Mouse (Mus musculus) heart, adult 2 months (tissue): ENCODE measurements around the gene Cpxm1. TPM values are rescaled to one million over a fixed set of nuclear protein-coding genes. Genes with fewer than 3 reads are reported as not detected.

Experiments used
- DNase-seq, 2 experiments: peaks; one replicate each; pipeline ENCODE4 v3.0.0; 2021
- H3K27ac ChIP-seq: fragments of 200-600 bp; 2 replicates; pipeline ENCODE4 v1.8.1; 2022
- H3K27me3 ChIP-seq: fragments of 200-500 bp; 2 replicates; pipeline ENCODE4 v1.6.1; 2012; ENCODE audit warnings: mild to moderate bottlenecking, low read length, inconsistent platforms, mixed read lengths; ENCODE audit not compliant: control insufficient read depth, insufficient read depth
- H3K36me3 ChIP-seq: fragments of 200-500 bp; 2 replicates; pipeline ENCODE4 v1.6.1; 2012; ENCODE audit warnings: low read length, inconsistent platforms; ENCODE audit not compliant: control insufficient read depth, insufficient read depth
- H3K4me1 ChIP-seq: fragments of 200-500 bp; 2 replicates; pipeline ENCODE4 v1.6.1; 2011; ENCODE audit warnings: low read length; ENCODE audit not compliant: control insufficient read depth, insufficient read depth
- H3K4me3 ChIP-seq: fragments of 200-600 bp; 2 replicates; pipeline ENCODE4 v1.8.1; 2022
- H3K79me2 ChIP-seq: fragments of 200-500 bp; replicated peaks from 2 replicates; pipeline ENCODE4 v1.6.1; 2012; ENCODE audit warnings: mild to moderate bottlenecking, inconsistent platforms, low read length, moderate library complexity, mixed read lengths; ENCODE audit not compliant: control insufficient read depth, insufficient read depth
- H3K9ac ChIP-seq: fragments of 200-500 bp; 2 replicates; pipeline ENCODE4 v1.6.1; 2012; ENCODE audit warnings: low read depth, mild to moderate bottlenecking, control low read depth, inconsistent platforms, low read length, mixed read lengths
- CTCF ChIP-seq: fragments of 200-600 bp; IDR thresholded peaks from 2 replicates; pipeline ENCODE4 v1.8.1; 2022; ENCODE audit warnings: antibody characterized with exemption, mild to moderate bottlenecking, moderate library complexity
- EP300 ChIP-seq: fragments of 200-500 bp; IDR thresholded peaks from 2 replicates; pipeline ENCODE4 v1.6.1; 2011; ENCODE audit warnings: low read depth, low read length, control low read depth; ENCODE audit not compliant: insufficient read depth
- POLR2A ChIP-seq: fragments of 200-500 bp; IDR thresholded peaks from 2 replicates; pipeline ENCODE4 v1.6.1; 2011; ENCODE audit warnings: mild to moderate bottlenecking, low read depth, low read length, control low read depth; ENCODE audit not compliant: insufficient read depth
- WGBS: fragments of 180-500 bp; shearing (Covaris S2); methylation state at CpG from one replicate; pipeline ENCODE4 v1.1.7; 2018; 5-methylcytosine and 5-hydroxymethylcytosine counted together
- intact Hi-C: fragments of 180-260 bp; cut with DNase I; formaldehyde crosslinking; loops from one replicate; pipeline ENCODE4 v1.15.1; 2025
- polyA plus RNA-seq: library from polyadenylated mRNA; depleted of rRNA; stranded (reverse); fragments of >200 nt; gene quantifications from 2 replicates; pipeline ENCODE4 v1.2.3, GENCODE M21; 2012
- total RNA-seq, 2 experiments: library from RNA; stranded (reverse); gene quantifications; 2 replicates each; pipeline ENCODE4 v1.2.3; 2021

Gene Cpxm1
- total and polyA plus RNA-seq, 3 experiments, result 1.9 to 8.2 (median 3.3) TPM

DNA sequence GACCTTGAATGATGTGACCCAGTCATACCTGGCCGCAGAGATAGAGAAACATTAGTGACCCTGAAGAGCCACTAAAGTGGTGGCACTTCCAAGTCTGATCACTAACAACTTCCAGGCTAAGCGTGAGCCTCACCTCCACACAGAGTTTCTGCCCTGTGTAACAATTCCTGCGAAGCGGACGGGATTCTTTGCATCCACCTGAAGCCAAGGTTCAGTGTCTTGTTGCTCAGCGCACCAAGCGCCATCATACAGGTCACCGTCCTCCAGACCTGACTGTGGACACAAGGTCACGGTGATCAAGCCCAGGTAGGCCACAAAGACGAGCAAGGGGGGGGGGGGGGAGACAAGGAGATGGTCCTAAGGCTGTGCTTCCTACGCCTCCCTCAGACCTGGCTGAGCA, 1.7 kb downstream of the Cpxm1 start:
- no peak for DNase-seq
- H3K9ac ChIP-seq, result no peak overlapping the region
- intact Hi-C loops, result loop anchor here (10.0 kb wide), 1 partner anchor 81 kb away; no protein-coding TSS in a partner anchor
- H3K27me3 ChIP-seq, result no peaks in the 10 kb centered on the region
- H3K79me2 ChIP-seq, result no peaks in the 10 kb centered on the region
- no peaks in the 10 kb centered on the region for H3K4me1 ChIP-seq
- WGBS, result 95% methylated on average over 11 of the region's 11 CpGs
- no peaks in the 10 kb centered on the region for H3K36me3 ChIP-seq
- no peak overlapping the region for H3K4me3 ChIP-seq
- TF ChIP-seq EP300 (no peak), CTCF (no peak), POLR2A (no peak)
- H3K27ac ChIP-seq, result no peak overlapping the region

DNA sequence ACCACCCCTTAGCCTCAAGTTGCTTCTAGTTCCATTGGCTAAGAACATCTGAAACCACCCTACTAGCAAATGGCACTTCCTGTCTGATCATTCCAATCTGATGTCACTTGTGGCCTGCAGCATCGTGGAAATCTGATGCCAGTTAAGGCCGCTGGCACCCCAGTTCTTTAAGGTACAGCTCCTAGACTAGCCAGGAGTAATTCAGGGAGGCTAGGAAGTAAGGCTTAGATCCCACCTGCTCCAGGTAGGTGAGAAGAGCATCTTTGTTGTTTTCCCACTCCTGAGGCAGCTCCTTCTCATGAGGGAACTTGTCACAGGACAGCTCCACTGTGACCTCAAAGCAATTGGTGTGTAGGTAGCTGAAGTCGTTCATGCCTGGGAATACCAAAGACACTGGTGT, 4.5 kb downstream of the Cpxm1 start:
- Histone ChIP-seq H3K27ac (no peak overlapping the region), H3K79me2 (no peaks in the 10 kb centered on the region), H3K4me1 (no peaks in the 10 kb centered on the region), H3K9ac (no peak overlapping the region), H3K27me3 (no peaks in the 10 kb centered on the region), H3K4me3 (no peak overlapping the region), H3K36me3 (no peaks in the 10 kb centered on the region)
- intact Hi-C loops, result loop anchor here (10.0 kb wide), 1 partner anchor 78 kb away; no protein-coding TSS in a partner anchor
- 70% methylated on average over 3 of the region's 3 CpGs for WGBS
- DNase-seq, result no peak
- TF ChIP-seq CTCF (no peak), EP300 (no peak), POLR2A (no peak)

DNA sequence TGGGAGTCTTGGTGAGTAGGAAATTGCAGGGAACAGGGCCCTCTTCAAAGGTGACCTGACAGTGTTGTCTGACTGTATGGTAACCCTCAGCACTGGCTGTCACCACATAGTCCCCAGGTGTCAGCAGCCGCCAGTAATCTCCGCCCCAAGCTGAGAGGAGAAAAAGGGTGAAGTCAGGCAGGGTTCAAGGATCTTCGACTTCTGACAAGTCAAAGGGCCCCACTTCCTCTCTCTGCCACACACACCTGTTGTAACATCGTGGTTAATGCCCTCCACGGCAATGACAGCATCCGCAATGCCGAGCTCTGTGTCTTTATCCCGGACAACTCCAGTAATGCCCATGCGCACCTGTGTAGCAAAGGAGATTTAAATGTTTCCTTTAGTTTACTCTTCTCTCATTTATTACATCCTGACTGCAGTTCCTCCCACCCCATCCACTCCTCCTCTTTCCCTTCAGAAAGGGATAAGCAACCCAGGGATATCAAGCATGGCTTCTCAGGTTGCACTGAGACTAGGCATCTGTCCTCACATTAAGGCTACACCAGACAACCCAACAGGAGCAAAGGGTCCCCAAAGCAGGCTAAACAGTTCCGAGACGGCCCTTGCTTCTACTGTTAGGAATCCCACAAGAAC, 6.3 kb downstream of the Cpxm1 start:
- Histone ChIP-seq H3K9ac (no peak overlapping the region), H3K27me3 (0 out of 2 replicates have a peak, but pooled peaks cover 2% of the 10 kb centered on the region), H3K27ac (no peak overlapping the region), H3K36me3 (no peaks in the 10 kb centered on the region), H3K4me3 (no peak overlapping the region), H3K79me2 (no peaks in the 10 kb centered on the region), H3K4me1 (no peaks in the 10 kb centered on the region)
- intact Hi-C loops, result loop anchor here (10.0 kb wide), 1 partner anchor 76 kb away; no protein-coding TSS in a partner anchor
- TF ChIP-seq POLR2A (no peak), CTCF (no peak), EP300 (no peak)
- WGBS, result 83% methylated on average over 11 of the region's 11 CpGs
- DNase-seq, result no peak

DNA sequence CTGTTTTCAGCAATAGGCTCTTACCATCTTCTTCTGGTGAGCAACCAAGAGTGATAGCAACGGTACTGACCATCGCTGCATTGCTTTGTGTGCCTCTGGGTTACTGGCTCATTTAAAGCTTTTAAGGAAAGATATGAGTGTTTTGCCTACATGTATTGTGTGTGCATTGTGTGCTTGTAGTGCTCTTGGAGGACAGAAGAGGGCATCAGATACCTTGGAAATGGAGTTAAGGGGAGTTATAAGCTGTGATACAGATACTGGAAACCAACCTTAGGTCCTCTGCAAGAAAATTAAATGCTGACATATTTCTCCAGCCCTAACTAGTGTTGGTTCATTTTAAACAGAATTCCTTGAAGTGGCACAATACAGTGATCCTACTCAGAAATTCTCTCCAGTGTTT, 8.6 kb downstream of the Cpxm1 start:
- H3K79me2 ChIP-seq, result no peaks in the 10 kb centered on the region
- DNase-seq, result no peak
- H3K4me1 ChIP-seq, result no peaks in the 10 kb centered on the region
- intact Hi-C loops, result no loop called here
- 0 out of 2 replicates have a peak, but pooled peaks cover 2% of the 10 kb centered on the region for H3K27me3 ChIP-seq
- H3K4me3 ChIP-seq, result no peak overlapping the region
- H3K9ac ChIP-seq, result no peak overlapping the region
- 83% methylated on average over 2 of the region's 2 CpGs for WGBS
- no peak overlapping the region for H3K27ac ChIP-seq
- no peaks in the 10 kb centered on the region for H3K36me3 ChIP-seq
- TF ChIP-seq CTCF, result peak; percentile 49
- TF ChIP-seq EP300, result no peak
- TF ChIP-seq POLR2A, result no peak

DNA sequence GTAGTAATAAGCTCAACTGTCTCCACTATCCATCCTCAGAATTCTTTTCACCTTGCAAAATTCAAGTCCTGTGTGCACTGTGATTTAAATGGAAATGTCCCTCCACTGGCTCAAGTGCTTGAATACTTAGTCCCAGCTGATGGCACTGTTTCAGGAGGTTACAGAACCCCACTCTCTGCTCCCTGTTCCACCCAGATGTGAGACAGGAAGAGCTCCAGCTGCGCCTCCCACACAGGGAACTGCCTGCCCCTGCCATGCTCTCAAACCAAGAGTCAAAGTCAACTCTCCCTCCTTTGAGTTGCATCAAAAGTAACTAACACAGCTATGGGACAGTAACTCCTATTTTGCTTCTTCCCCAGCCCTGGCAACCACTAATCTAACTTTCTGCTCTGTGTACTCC, 11.2 kb downstream of the Cpxm1 start:
- H3K36me3 ChIP-seq, result no peaks in the 10 kb centered on the region
- no peak overlapping the region for H3K9ac ChIP-seq
- intact Hi-C loops, result no loop called here
- H3K4me1 ChIP-seq, result no peaks in the 10 kb centered on the region
- WGBS, result 48% methylated on average over 1 of the region's 1 CpGs
- no peak overlapping the region for H3K4me3 ChIP-seq
- H3K27ac ChIP-seq, result no peak overlapping the region
- TF ChIP-seq POLR2A (no peak), CTCF (no peak), EP300 (no peak)
- H3K79me2 ChIP-seq, result no peaks in the 10 kb centered on the region
- peaks cover 3% of the 10 kb centered on the region; the same call in 1 of the 2 replicates for H3K27me3 ChIP-seq
- DNase-seq, result no peak

DNA sequence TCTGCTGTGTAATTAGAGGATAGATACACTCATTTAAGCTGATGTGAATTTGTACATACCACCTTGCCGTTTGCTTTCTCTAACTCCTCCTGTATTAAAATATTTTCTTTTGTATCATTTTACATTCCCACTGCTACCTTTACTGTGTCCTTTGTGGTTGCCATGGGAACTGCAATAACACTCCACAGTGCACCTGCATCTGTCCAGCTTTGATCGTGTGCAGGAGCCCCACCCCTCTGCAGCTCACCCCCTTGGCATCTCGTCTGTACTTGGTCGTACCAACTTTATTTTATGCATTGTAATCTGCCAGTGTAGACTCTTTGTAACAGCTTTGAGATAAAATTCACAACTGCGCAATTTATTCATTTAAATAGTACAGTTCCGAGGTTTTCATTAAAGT, 13.5 kb downstream of the Cpxm1 start:
- no peak for DNase-seq
- H3K27me3 ChIP-seq, result peaks cover 3% of the 10 kb centered on the region; the same call in 1 of the 2 replicates
- intact Hi-C loops, result no loop called here
- H3K4me1 ChIP-seq, result no peaks in the 10 kb centered on the region
- TF ChIP-seq EP300 (no peak), CTCF (no peak), POLR2A (no peak)
- H3K79me2 ChIP-seq, result no peaks in the 10 kb centered on the region
- H3K9ac ChIP-seq, result no peak overlapping the region
- H3K27ac ChIP-seq, result no peak overlapping the region
- no peak overlapping the region for H3K4me3 ChIP-seq
- WGBS, result 72% methylated on average over 6 of the region's 6 CpGs
- no peaks in the 10 kb centered on the region for H3K36me3 ChIP-seq
